Mouse (Mus musculus): Measurements from ENCODE around the gene Hif1an.

The Hif1an gene

GRCm38 (mm10) chr19:44562652-44563206 is at the start of gene Hif1an:
Gene Hif1an (plus strand): TSS chr19:44562850.
- DNase-seq: peak; percentile 90

- DNase-seq: no peak
Observed at GRCm38 (mm10) chr19:44513054-44513833, 49.4 kb upstream of the Hif1an start.

GRCm38 (mm10) chr19:44513921-44514482 is 48.6 kb upstream of the Hif1an start:
- no peak for DNase-seq

GRCm38 (mm10) chr19:44514521-44515451 is 47.9 kb upstream of the Hif1an start:
- no peak for DNase-seq

GRCm38 (mm10) chr19:44515769-44516168 is 46.9 kb upstream of the Hif1an start:
- DNase-seq: no peak

GRCm38 (mm10) chr19:44517996-44518768 is 44.5 kb upstream of the Hif1an start:
- DNase-seq: no peak

GRCm38 (mm10) chr19:44519152-44519551 is 43.5 kb upstream of the Hif1an start:
- no peak for DNase-seq

- DNase-seq: no peak
Observed at GRCm38 (mm10) chr19:44525551-44526205, 37.0 kb upstream of the Hif1an start.

GRCm38 (mm10) chr19:44530018-44530417 is 32.6 kb upstream of the Hif1an start:
- DNase-seq: no peak

- DNase-seq: no peak
Observed at GRCm38 (mm10) chr19:44535376-44535775, 27.3 kb upstream of the Hif1an start.

- DNase-seq: no peak
Observed at GRCm38 (mm10) chr19:44537416-44537815, 25.2 kb upstream of the Hif1an start.

GRCm38 (mm10) chr19:44542694-44543178 is 19.9 kb upstream of the Hif1an start:
- no peak for DNase-seq

GRCm38 (mm10) chr19:44544372-44544771 is 18.3 kb upstream of the Hif1an start:
- no peak for DNase-seq

- peak; percentile 79 for DNase-seq
Observed at GRCm38 (mm10) chr19:44544775-44545174, 17.9 kb upstream of the Hif1an start.

GRCm38 (mm10) chr19:44545321-44546041 is 17.2 kb upstream of the Hif1an start, which contains the start of gene Sec31b:
Gene Sec31b (minus strand): TSS chr19:44545864.
- DNase-seq: peak; percentile 16

- no peak for DNase-seq
Observed at GRCm38 (mm10) chr19:44552731-44553130, 9.9 kb upstream of the Hif1an start, which contains the start of gene Gm20538. Gene Gm20538 (minus strand): TSS chr19:44552831.

- DNase-seq: no peak
Observed at GRCm38 (mm10) chr19:44553286-44553685, 9.4 kb upstream of the Hif1an start.

GRCm38 (mm10) chr19:44554490-44554860 is 8.2 kb upstream of the Hif1an start:
- no peak for DNase-seq

GRCm38 (mm10) chr19:44554861-44555590 is 7.6 kb upstream of the Hif1an start, which contains the start of gene Ndufb8:
Gene Ndufb8 (minus strand): TSS chr19:44555440.
- peak; percentile 96 for DNase-seq

- DNase-seq: no peak
Observed at GRCm38 (mm10) chr19:44564006-44564405, 1.4 kb downstream of the Hif1an start.
